Mouse (Mus musculus): Measurements from ENCODE around the gene Alx3.

DNA sequence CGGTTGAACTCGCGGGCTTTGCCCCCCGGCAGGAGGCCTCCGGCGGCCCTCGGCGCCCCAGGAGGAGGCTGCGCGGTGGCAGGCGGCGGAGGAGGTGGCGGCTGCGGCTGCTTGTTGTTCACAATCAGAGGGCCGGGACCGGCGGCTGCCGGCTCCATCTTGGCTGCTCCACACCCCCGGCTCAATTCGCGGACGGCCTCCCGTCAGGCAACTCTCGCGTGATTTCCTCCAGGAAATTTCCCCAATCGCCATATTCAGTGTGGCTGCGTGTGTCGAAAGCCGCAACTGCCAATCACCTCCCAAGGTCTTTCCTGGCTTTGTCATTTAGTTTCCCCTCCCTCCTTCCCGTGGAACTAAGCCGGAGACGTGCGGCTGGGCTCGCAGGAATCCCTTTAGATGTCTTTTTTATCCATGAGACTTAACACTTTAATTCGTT lies 36.7 kb downstream of the Alx3 start, which contains the start of gene Strip1:
- TF ChIP-seq GATA1 (IDR thresholded peaks at IDR 0.05; ENCODE audit: borderline replicate concordance, low read length) (no peak), FLI1 (IDR thresholded peaks at IDR 0.05; ENCODE audit: low read length) (no peak)
